Mouse (Mus musculus) heart, postnatal 10 days (tissue): Measurements from ENCODE around the gene Siglech. TPM values are rescaled to one million over a fixed set of nuclear protein-coding genes. Genes with fewer than 3 reads are reported as not detected.

ENCODE experiments used
- total RNA-seq, 2 experiments: library from RNA; stranded (reverse); gene quantifications; 2 replicates each; pipeline ENCODE4 v1.2.3; 2021

Gene Siglech
- total RNA-seq, 2 experiments from 2014 or later: not detected

Other genes starting within 250 kb of the Siglech start
- 10 to 100 TPM; 11.6 to 13.6 TPM for gene Tubgcp5, start 26.0 kb downstream of the Siglech start, total RNA-seq
- gene Cyfip1, start 73.6 kb downstream of the Siglech start, total RNA-seq: 10 to 100 TPM; 57.4 to 60.7 TPM
- 10 to 100 TPM; 42.7 to 48.2 TPM for gene Nipa2, start 194.3 kb downstream of the Siglech start, total RNA-seq